Mouse (Mus musculus) liver, embryonic 13.5 days (tissue): ENCODE measurements around the gene Ppp2r2d. TPM values are rescaled to one million over a fixed set of nuclear protein-coding genes. Genes with fewer than 3 reads are reported as not detected.

Source experiments
- ATAC-seq: fragments of 200-750 bp; cut with Nextera tagmentation; 2 replicates; pipeline ENCODE4 v1.8.0; 2017; ENCODE audit warnings: low read depth, mild to moderate bottlenecking, moderate number of reproducible peaks, moderate library complexity
- DNase-seq: peaks from one replicate; pipeline ENCODE4 v3.0.0; 2022
- H3K27ac ChIP-seq: fragments of 300-500 bp; sonication (generic); 2 replicates; pipeline ENCODE4 v1.5.1; 2015; ENCODE audit warnings: moderate library complexity, mild to moderate bottlenecking, inconsistent platforms
- H3K27me3 ChIP-seq: fragments of 300-500 bp; sonication (generic); 2 replicates; pipeline ENCODE4 v1.6.1; 2015; ENCODE audit warnings: mild to moderate bottlenecking, inconsistent platforms
- H3K36me3 ChIP-seq: fragments of 300-500 bp; sonication (generic); 2 replicates; pipeline ENCODE4 v1.6.1; 2015; ENCODE audit warnings: mild to moderate bottlenecking, inconsistent platforms
- H3K4me1 ChIP-seq: fragments of 300-500 bp; sonication (generic); replicated peaks from 2 replicates; pipeline ENCODE4 v1.6.1; 2015; ENCODE audit warnings: inconsistent platforms
- H3K4me2 ChIP-seq: fragments of 300-500 bp; sonication (generic); 2 replicates; pipeline ENCODE4 v1.6.1; 2015; ENCODE audit warnings: inconsistent platforms, mild to moderate bottlenecking, moderate library complexity
- H3K4me3 ChIP-seq: fragments of 300-500 bp; sonication (generic); replicated peaks from 2 replicates; pipeline ENCODE4 v1.5.1; 2015; ENCODE audit warnings: mild to moderate bottlenecking, inconsistent platforms
- H3K9ac ChIP-seq: fragments of 300-500 bp; sonication (generic); 2 replicates; pipeline ENCODE4 v1.6.1; 2015; ENCODE audit warnings: mild to moderate bottlenecking, inconsistent platforms
- H3K9me3 ChIP-seq: fragments of 300-500 bp; sonication (generic); replicated peaks from 2 replicates; pipeline ENCODE4 v1.6.1; 2016; ENCODE audit warnings: inconsistent platforms
- WGBS: fragments of 180-500 bp; shearing (Covaris S2); methylation state at CpG from one replicate; pipeline ENCODE4 v1.1.7; 2015; ENCODE audit not compliant: insufficient replicate concordance; 5-methylcytosine and 5-hydroxymethylcytosine counted together
- polyA plus RNA-seq: library from polyadenylated mRNA; unstranded; fragments of >200 nt; fragmentation: Nextera tagmentation; extraction: Ambion mirVana; gene quantifications from 2 replicates; pipeline ENCODE4 v1.2.1, GENCODE M21; 2015

Ppp2r2d gene
- polyA plus RNA-seq, 1 experiment from 2014 or later: 18.3 TPM

DNA sequence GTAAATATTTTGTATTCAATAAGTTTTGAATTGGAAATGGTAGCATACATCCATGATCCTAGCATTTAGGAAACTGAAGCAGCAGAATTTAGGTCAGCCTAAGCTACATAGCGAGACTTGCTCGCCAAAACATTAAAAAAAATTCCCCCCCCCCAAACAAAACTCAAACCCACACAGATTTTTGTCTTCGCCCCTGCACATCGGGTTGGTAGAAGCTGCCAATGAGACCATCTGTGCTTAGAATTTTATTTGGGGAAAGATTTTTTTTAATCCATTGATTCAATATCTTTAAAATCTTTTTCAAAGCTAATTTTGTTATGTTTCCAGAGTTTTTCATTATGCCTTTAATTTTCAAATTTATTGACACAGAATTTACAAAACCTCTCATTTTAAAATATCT, 82.6 kb downstream of the Ppp2r2d start:
- ATAC-seq: no peak
- Histone ChIP-seq H3K4me3 (no peak overlapping the region), H3K4me1 (no peaks in the 10 kb centered on the region), H3K9ac (no peak overlapping the region), H3K27ac (no peak overlapping the region), H3K36me3 (no peaks in the 10 kb centered on the region), H3K9me3 (no peaks in the 10 kb centered on the region), H3K27me3 (no peaks in the 10 kb centered on the region), H3K4me2 (no peak overlapping the region)
- WGBS: 76% methylated on average over 4 of the region's 4 CpGs
- no peak for DNase-seq

Other genes with a start within 250 kb of the Ppp2r2d start
- gene Mapk1ip1, start 194 bp downstream of the Ppp2r2d start, polyA plus RNA-seq: 3.3 and 3.8 TPM in 2 replicates
- gene Bnip3, start 63.4 kb downstream of the Ppp2r2d start, polyA plus RNA-seq: 51.3 and 56.6 TPM in 2 replicates
- gene Jakmip3, start 94.7 kb downstream of the Ppp2r2d start, polyA plus RNA-seq: 0.03 TPM in 1 of 2 replicates, not detected in the other
- gene Dpysl4, start 239.9 kb downstream of the Ppp2r2d start, polyA plus RNA-seq: 0.86 and 0.92 TPM in 2 replicates